Mouse (Mus musculus): ENCODE measurements around the gene Ube2l3. TPM values are rescaled to one million over a fixed set of nuclear protein-coding genes. Genes with fewer than 3 reads are reported as not detected.
A peak's percentile ranks its signal among the peaks of the same experiment; 100 is the strongest.

Ube2l3 gene
- total and polyA plus RNA-seq, 3 experiments: 137 to 2,006 (median 297) TPM

DNA sequence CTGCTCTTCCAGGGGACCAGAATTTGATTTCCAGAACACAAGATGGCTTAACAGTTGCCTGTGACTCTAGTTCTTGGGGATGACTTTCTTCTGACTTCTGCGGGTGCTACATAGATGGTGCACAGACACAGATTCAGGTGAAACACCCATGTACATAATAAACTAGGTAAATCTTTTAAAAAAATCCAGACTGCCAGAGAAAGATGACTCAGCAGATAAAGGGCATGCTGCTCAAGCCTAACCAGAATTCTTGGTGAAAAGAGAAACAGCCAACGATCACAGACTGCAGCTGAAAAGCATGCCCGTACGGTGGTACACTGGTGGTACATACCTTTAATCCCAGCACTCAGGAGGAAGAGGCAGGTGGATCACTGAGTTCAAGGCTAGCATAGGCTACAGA is 8.6 kb downstream of the Ube2l3 start:
- TF ChIP-seq NELFE (IDR thresholded peaks at IDR 0.05; ENCODE audit: low read depth, low read length) (no peak), MAFK (IDR thresholded peaks at IDR 0.05; ENCODE audit: borderline replicate concordance, low read depth, low read length) (0 out of 2 replicates have a peak, but pooled peaks have one; percentile 18), MYB (IDR thresholded peaks at IDR 0.05; ENCODE audit: low read depth, low read length) (no peak)
- Histone ChIP-seq H3K9me3 (replicated peaks; ENCODE audit: insufficient read depth, low read length) (no peaks in the 10 kb centered on the region), H3K36me3 (ENCODE audit: control insufficient read depth in 1 of 2, insufficient read depth in 2 of 2, low read length in 2 of 2) (peaks cover 15 to 25% of the 10 kb centered on the region in 2 experiments), H3K27ac (ENCODE audit: control insufficient read depth, low read depth, low read length) (no peak overlapping the region), H3K27me3 (ENCODE audit: control insufficient read depth in 1 of 2, insufficient read depth in 2 of 2, low read length in 2 of 2) (no peaks in the 10 kb centered on the region), H3K4me3 (ENCODE audit: control insufficient read depth in 1 of 2, insufficient read depth in 1 of 2, low read depth in 2 of 2, low read length in 2 of 2) (no peak overlapping the region), H3K4me1 (ENCODE audit: control insufficient read depth in 1 of 2, insufficient read depth in 2 of 2, low read length in 2 of 2) (peaks cover 2 to 4% of the 10 kb centered on the region in 2 experiments; a peak in 1 of 4 replicates), H3K9ac (ENCODE audit: control insufficient read depth, low read depth, low read length, poor library complexity, severe bottlenecking) (no peak overlapping the region), H3K79me2 (ENCODE audit: control insufficient read depth, insufficient read depth, low read length, poor library complexity) (peaks cover 78% of the 10 kb centered on the region)
- DNase-seq (ENCODE audit: low read depth, low spot score): no peak

DNA sequence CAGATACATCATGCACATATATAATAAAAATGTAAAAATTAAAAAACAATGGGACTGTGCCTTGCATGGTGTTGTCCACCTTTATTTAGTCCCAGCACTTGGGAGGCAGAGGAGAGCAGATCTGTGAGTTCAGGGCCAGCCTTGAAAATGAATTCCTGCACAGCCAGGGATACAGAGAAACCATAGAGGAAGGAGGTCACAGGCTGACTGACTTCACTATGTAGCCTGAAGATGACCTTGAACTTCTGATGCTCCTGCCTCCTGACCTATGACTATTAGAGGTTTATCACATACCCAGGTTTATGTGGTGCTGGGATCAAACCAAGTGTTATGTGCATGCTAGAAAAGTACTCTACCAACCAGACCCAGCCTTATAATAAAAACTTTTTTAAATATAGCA is 17.0 kb downstream of the Ube2l3 start:
- Histone ChIP-seq H3K4me1 (ENCODE audit: control insufficient read depth in 1 of 2, insufficient read depth in 2 of 2, low read length in 2 of 2) (peaks cover 12 to 17% of the 10 kb centered on the region in 2 experiments), H3K27ac (ENCODE audit: control insufficient read depth, low read depth, low read length) (no peak overlapping the region), H3K9ac (ENCODE audit: control insufficient read depth, low read depth, low read length, poor library complexity, severe bottlenecking) (no peak overlapping the region), H3K9me3 (replicated peaks; ENCODE audit: insufficient read depth, low read length) (no peaks in the 10 kb centered on the region), H3K27me3 (ENCODE audit: control insufficient read depth in 1 of 2, insufficient read depth in 2 of 2, low read length in 2 of 2) (no peaks in the 10 kb centered on the region), H3K36me3 (ENCODE audit: control insufficient read depth in 1 of 2, insufficient read depth in 2 of 2, low read length in 2 of 2) (peaks cover 19 to 27% of the 10 kb centered on the region in 2 experiments), H3K4me3 (ENCODE audit: control insufficient read depth in 1 of 2, insufficient read depth in 1 of 2, low read depth in 2 of 2, low read length in 2 of 2) (no peak overlapping the region), H3K79me2 (ENCODE audit: control insufficient read depth, insufficient read depth, low read length, poor library complexity) (peaks cover 58% of the 10 kb centered on the region)
- no peak for DNase-seq (ENCODE audit: low read depth, low spot score)
- TF ChIP-seq NRF1 (IDR thresholded peaks at IDR 0.05; ENCODE audit: insufficient read depth, low read depth, low read length, poor library complexity, severe bottlenecking) (no peak), UBTF (IDR thresholded peaks at IDR 0.05; ENCODE audit: borderline replicate concordance, insufficient read depth, low read depth, low read length) (no peak), TBP (IDR thresholded peaks at IDR 0.05; ENCODE audit: low read depth, low read length) (no peak), USF2 (IDR thresholded peaks at IDR 0.05; ENCODE audit: borderline replicate concordance in 1 of 2, insufficient read depth in 1 of 2, low read depth in 1 of 2, low read length in 2 of 2) (no peak), TCF12 (IDR thresholded peaks at IDR 0.05; ENCODE audit: low read depth, low read length) (no peak), POLR2A (IDR thresholded peaks at IDR 0.05; ENCODE audit: control insufficient read depth in 1 of 2, insufficient read depth in 1 of 2, low read depth in 1 of 2, low read length in 2 of 2, poor library complexity in 1 of 2) (no peak), HCFC1 (IDR thresholded peaks at IDR 0.05; ENCODE audit: low read depth, low read length) (no peak), MAFK (IDR thresholded peaks at IDR 0.05; ENCODE audit: borderline replicate concordance, low read depth, low read length) (no peak), MAX (IDR thresholded peaks at IDR 0.05; ENCODE audit: low read length) (no peak), BHLHE40 (IDR thresholded peaks at IDR 0.05; ENCODE audit: borderline replicate concordance, low read depth, low read length) (no peak)

GRCm38 (mm10) chr16:17183003-17183402 is 19.4 kb downstream of the Ube2l3 start:
- H3K27ac ChIP-seq (ENCODE audit: control insufficient read depth, low read depth, low read length): no peak overlapping the region
- no peaks in the 10 kb centered on the region for H3K27me3 ChIP-seq (ENCODE audit: control insufficient read depth in 1 of 2, insufficient read depth in 2 of 2, low read length in 2 of 2)
- H3K4me3 ChIP-seq (ENCODE audit: control insufficient read depth in 1 of 2, insufficient read depth in 1 of 2, low read depth in 2 of 2, low read length in 2 of 2): no peak overlapping the region
- H3K9me3 ChIP-seq (replicated peaks; ENCODE audit: insufficient read depth, low read length): no peaks in the 10 kb centered on the region
- H3K9ac ChIP-seq (ENCODE audit: control insufficient read depth, low read depth, low read length, poor library complexity, severe bottlenecking): no peak overlapping the region
- TF ChIP-seq SIN3A (IDR thresholded peaks at IDR 0.05; ENCODE audit: low read length) (no peak), MAFK (IDR thresholded peaks at IDR 0.05; ENCODE audit: borderline replicate concordance, low read depth, low read length) (no peak), POLR2AphosphoS2 (IDR thresholded peaks at IDR 0.05; ENCODE audit: low read length) (no peak), USF1 (IDR thresholded peaks at IDR 0.05; ENCODE audit: low read depth, low read length) (no peak), ZKSCAN1 (IDR thresholded peaks at IDR 0.05; ENCODE audit: low read depth, low read length) (no peak), MAZ (IDR thresholded peaks at IDR 0.05; ENCODE audit: low read depth, low read length) (no peak), ZC3H11A (IDR thresholded peaks at IDR 0.05; ENCODE audit: low read depth, low read length) (no peak), CTCF (IDR thresholded peaks at IDR 0.05 in 2 of 3, conservative IDR thresholded peaks at IDR 0.05 in 1 of 3; ENCODE audit: control insufficient read depth in 1 of 3, insufficient read depth in 1 of 3, low read depth in 2 of 3, low read length in 3 of 3, poor library complexity in 1 of 3, severe bottlenecking in 1 of 3) (no peak), SMC3 (IDR thresholded peaks at IDR 0.05; ENCODE audit: low read depth, low read length) (no peak), ZMIZ1 (IDR thresholded peaks at IDR 0.05; ENCODE audit: low read depth, low read length) (no peak)
- peaks cover 18% of the 10 kb centered on the region in 2 experiments for H3K4me1 ChIP-seq (ENCODE audit: control insufficient read depth in 1 of 2, insufficient read depth in 2 of 2, low read length in 2 of 2)
- H3K36me3 ChIP-seq (ENCODE audit: control insufficient read depth in 1 of 2, insufficient read depth in 2 of 2, low read length in 2 of 2): peaks cover 20 to 45% of the 10 kb centered on the region in 2 experiments
- peaks cover 57% of the 10 kb centered on the region for H3K79me2 ChIP-seq (ENCODE audit: control insufficient read depth, insufficient read depth, low read length, poor library complexity)
- no peak for DNase-seq (ENCODE audit: low read depth, low spot score)
